Mouse (Mus musculus): ENCODE data around the gene Ammecr1. TPM values are rescaled to one million over a fixed set of nuclear protein-coding genes. Genes with fewer than 3 reads are reported as not detected.

The Ammecr1 gene
- polyA plus RNA-seq (2015; fragmentation: Nextera tagmentation; extraction: Ambion mirVana), result 7.6 and 9.7 TPM in 2 replicates

DNA sequence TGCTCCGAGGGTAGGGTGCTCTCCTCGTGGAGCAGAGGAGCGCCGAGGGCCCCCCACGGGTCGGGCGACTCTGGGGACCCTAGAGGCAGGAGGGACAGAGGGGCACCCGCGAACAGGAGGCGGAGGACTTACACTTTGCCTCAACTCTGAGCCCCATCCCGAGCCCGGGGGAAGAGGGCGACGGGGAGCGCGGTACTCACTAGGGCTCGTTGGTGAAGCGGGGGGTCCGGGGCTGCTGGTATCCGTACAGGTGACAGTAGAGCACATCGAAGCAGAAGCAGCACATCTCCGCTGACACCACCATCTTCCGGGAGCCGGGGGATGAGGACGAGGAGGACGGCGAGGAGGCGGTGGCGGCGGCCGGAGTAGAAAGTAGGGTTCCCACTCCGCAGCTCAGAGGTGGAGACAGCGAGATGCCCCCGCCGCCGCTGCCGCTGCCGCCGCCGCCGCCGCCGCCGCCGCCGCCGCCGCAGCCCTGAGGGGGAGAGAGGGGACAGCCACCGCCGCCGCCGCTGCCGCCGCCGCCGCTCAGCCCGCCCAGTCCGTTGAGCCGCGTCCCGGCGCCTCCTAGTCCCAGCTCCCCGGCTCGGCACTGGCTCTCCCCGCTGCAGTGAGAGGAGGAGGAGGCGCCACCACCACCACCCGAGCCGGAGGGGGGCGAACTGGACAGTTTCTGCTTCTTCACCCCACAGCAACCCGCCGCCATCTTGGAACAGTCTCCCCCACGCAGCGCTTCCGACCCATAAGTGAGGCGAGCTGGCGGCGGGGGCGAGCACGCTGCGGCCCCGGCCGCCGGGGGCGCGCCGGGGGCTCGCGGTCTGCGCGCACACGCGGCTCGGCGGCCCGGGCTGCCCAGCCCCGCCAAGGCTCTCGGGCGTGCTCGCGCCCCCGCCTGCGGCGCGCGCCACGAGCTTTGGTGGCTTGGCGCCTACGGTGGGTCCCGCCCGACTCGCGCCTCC lies at the start of gene Ammecr1:
Gene Ammecr1 (minus strand): TSS at position 721 of the 959 bp plus-strand sequence.

Small RNA genes lying within 50 kb of the gene (microRNA-seq; reads per million reads assigned to microRNA genes)
- not detected for gene Gm44351

Other genes with a start within 250 kb of the Ammecr1 start
- 0.17 and 0.30 TPM in 2 replicates for gene Rtl9, start 132.9 kb upstream of the Ammecr1 start, polyA plus RNA-seq (2015; fragmentation: Nextera tagmentation; extraction: Ambion mirVana)